Mouse (Mus musculus) embryo, embryonic 10.5 days (tissue): Measurements from ENCODE around the gene Rab3b.

Experiments
- DNase-seq: peaks from one replicate; pipeline ENCODE4 v3.0.0-alpha.2; 2015; ENCODE audit warnings: low spot score

Gene Rab3b

GRCm38 (mm10) chr4:108878963-108879822 is at the start of gene Rab3b:
Gene Rab3b, plus strand, starts transcription at chr4:108879063.
- DNase-seq = peak; percentile 86

- DNase-seq = no peak
Measured at GRCm38 (mm10) chr4:108830698-108831097, 48.2 kb upstream of the Rab3b start.

- DNase-seq = peak; percentile 98
Measured at GRCm38 (mm10) chr4:108832916-108833827, 45.7 kb upstream of the Rab3b start, which contains the start of gene Btf3l4. Gene Btf3l4, minus strand, starts transcription at chr4:108833614.

GRCm38 (mm10) chr4:108833828-108834114 is 45.1 kb upstream of the Rab3b start:
- no peak for DNase-seq

- DNase-seq = peak; percentile 97
Measured at GRCm38 (mm10) chr4:108834115-108834970, 44.5 kb upstream of the Rab3b start, which contains the start of gene Txndc12. Gene Txndc12, plus strand, starts transcription at chr4:108834601.

GRCm38 (mm10) chr4:108834971-108835311 is 43.9 kb upstream of the Rab3b start:
- DNase-seq = no peak

GRCm38 (mm10) chr4:108835496-108835895 is 43.4 kb upstream of the Rab3b start:
- peak; percentile 11 for DNase-seq

- no peak for DNase-seq
Measured at GRCm38 (mm10) chr4:108838031-108838430, 40.8 kb upstream of the Rab3b start.

- no peak for DNase-seq
Measured at GRCm38 (mm10) chr4:108841920-108842578, 36.8 kb upstream of the Rab3b start.

GRCm38 (mm10) chr4:108843336-108843735 is 35.5 kb upstream of the Rab3b start:
- DNase-seq = no peak

GRCm38 (mm10) chr4:108845824-108846569 is 32.9 kb upstream of the Rab3b start:
- DNase-seq = no peak

- peak; percentile 92 for DNase-seq
Measured at GRCm38 (mm10) chr4:108847715-108848504, 31.0 kb upstream of the Rab3b start, which contains the start of gene Kti12. Gene Kti12, plus strand, starts transcription at chr4:108847785.

- DNase-seq = peak; percentile 34
Measured at GRCm38 (mm10) chr4:108848505-108848848, 30.4 kb upstream of the Rab3b start, which contains the start of gene A730015C16Rik. Gene A730015C16Rik, minus strand, starts transcription at chr4:108848619.

- no peak for DNase-seq
Measured at GRCm38 (mm10) chr4:108866806-108867205, 12.1 kb upstream of the Rab3b start.

- DNase-seq = peak; percentile 96
Measured at GRCm38 (mm10) chr4:108869730-108870374, 9.0 kb upstream of the Rab3b start.

- DNase-seq = no peak
Measured at GRCm38 (mm10) chr4:108873746-108874145, 5.1 kb upstream of the Rab3b start.

GRCm38 (mm10) chr4:108877901-108878300 is 962 bp upstream of the Rab3b start:
- no peak for DNase-seq

- DNase-seq = peak; percentile 15
Measured at GRCm38 (mm10) chr4:108883815-108884214, 5.0 kb downstream of the Rab3b start.

- no peak for DNase-seq
Measured at GRCm38 (mm10) chr4:108887456-108887855, 8.6 kb downstream of the Rab3b start.
